8 mouse cellular contexts compared by ENCODE assay signal in the genomic region with DNA sequence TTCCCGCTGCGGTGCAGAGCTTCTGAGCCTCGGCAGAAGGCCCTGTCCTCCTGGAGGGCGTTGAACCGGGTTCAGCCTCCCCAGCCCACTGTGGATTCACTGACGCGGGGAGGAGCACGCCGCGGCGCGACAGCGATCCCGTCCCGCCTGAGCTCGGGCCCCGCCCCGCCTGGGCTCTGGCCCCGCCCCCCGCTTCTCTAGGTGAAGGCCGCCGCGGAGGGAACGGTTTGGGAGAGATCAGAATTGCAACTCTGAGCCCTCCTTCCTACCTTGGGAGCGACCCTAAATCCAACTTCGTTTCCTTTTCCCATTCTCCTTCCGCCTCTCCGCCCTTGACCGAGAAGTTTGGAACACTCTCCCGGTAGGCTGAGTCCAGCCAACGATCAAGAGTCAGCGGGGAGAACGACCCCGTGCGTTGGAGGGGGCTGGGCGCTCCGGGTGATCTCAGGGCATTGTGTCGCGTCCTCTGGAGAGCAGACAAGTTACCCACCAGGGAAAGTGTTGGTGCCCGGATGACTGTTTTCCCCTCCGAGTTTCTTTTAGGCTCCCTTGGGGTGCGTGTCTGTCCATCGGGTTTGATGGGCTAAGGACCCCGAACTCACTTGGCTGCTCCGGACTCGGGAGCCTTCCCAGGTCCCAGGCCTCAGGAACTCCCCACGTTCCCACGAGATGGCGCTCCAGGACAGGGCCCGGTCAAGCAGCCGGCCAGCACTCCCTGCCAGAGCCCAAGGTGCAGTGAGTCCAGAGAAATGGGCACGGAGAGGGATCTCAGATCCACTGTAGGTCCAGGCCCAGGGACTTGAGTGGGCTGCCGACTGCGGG. TPM values are rescaled to one million over a fixed set of nuclear protein-coding genes. Genes with fewer than 3 reads are reported as not detected.
DNase-seq lines count a peak whose midpoint lies in the region.

No protein-coding gene starts in this region.

- intact Hi-C loops in left cerebral cortex, postnatal 14 days (cut with DNase I) = loop anchor here (2.0 to 5.0 kb wide), 6 partner anchors 43 to 462 kb away; partner anchors contain the start of gene Tbx4

- DNase-seq in adrenal gland, adult (ENCODE audit: inconsistent age in 2 of 2, low spot score in 1 of 2) = peak; percentile 93 to 97
- peak; percentile 92 for DNase-seq in embryo, embryonic 10 days (ENCODE audit: low spot score)
- DNase-seq in gastrocnemius, postnatal 10 days = peak; percentile 94
- DNase-seq in induced T-regulatory cell, adult 2 months (ENCODE audit: low read depth) = peak; percentile 74
- peak; percentile 69 to 75 for DNase-seq in left cerebral cortex, postnatal 14 days (ENCODE audit: low spot score in 2 of 2)
- peak; percentile 83 for DNase-seq in right cerebral cortex, postnatal 14 days
- peak; percentile 96 for DNase-seq in urinary bladder, postnatal 14 days (ENCODE audit: low spot score)

- H3K4me1 ChIP-seq in megakaryocyte, embryonic 14.5 days = peaks cover 72% of the 10 kb centered on the region

- peak overlapping the region; percentile 91 for H3K4me3 ChIP-seq in megakaryocyte, embryonic 14.5 days (replicated peaks)

- no peaks in the 10 kb centered on the region for H3K36me3 ChIP-seq in megakaryocyte, embryonic 14.5 days (replicated peaks; ENCODE audit: low read length)

- H3K27me3 ChIP-seq in megakaryocyte, embryonic 14.5 days (replicated peaks) = peaks cover 91% of the 10 kb centered on the region

- H3K9me3 ChIP-seq in megakaryocyte, embryonic 14.5 days = 0 out of 2 replicates have a peak, but pooled peaks cover 3% of the 10 kb centered on the region

RNA-seq across cellular contexts. Expression of gene Gm11444, which starts 5.8 kb away (rescaled TPM):
- not detected for total RNA-seq in gastrocnemius, postnatal 10 days (2021)
- total RNA-seq in left cerebral cortex, postnatal 14 days (2021) = not detected
- polyA plus RNA-seq in megakaryocyte, embryonic 14.5 days (2012; ENCODE audit: insufficient read depth, low replicate concordance) = not detected in 2 replicates

RNA-seq across cellular contexts. Expression of gene Tbx2, which starts 12.0 kb away (rescaled TPM):
- total RNA-seq in gastrocnemius, postnatal 10 days (2021) = 10 to 100 TPM; 11.0 to 14.3 TPM
- total RNA-seq in left cerebral cortex, postnatal 14 days (2021) = 1 to 10 TPM; 2.9 to 3.6 TPM
- 1.5 and 1.7 TPM in 2 replicates for polyA plus RNA-seq in megakaryocyte, embryonic 14.5 days (2012; ENCODE audit: insufficient read depth, low replicate concordance)

RNA-seq across cellular contexts. Expression of gene Tbx4, which starts 41.9 kb away (rescaled TPM):
- total RNA-seq in gastrocnemius, postnatal 10 days (2021) = 1 to 10 TPM; 3.0 to 4.4 TPM
- total RNA-seq in left cerebral cortex, postnatal 14 days (2021) = under 1 TPM; 0.59 to 0.61 TPM
- not detected in 2 replicates for polyA plus RNA-seq in megakaryocyte, embryonic 14.5 days (2012; ENCODE audit: insufficient read depth, low replicate concordance)

Comparison
In these comparisons a context has a peak if more than half of its experiments do, and no peak if none do; other contexts are left out.
1. Peak in every context shown above with its lines: DNase-seq and H3K4me3 ChIP-seq.